Mouse (Mus musculus) lung, adult 2 months (tissue): ENCODE measurements around the gene Ccr5.

Experiments used
- CTCF ChIP-seq: fragments of 200-500 bp; IDR thresholded peaks from 2 replicates; pipeline ENCODE4 v1.5.1; 2011; ENCODE audit warnings: mild to moderate bottlenecking, low read length, control low read depth; ENCODE audit not compliant: insufficient read depth
- POLR2A ChIP-seq: fragments of 200-500 bp; IDR thresholded peaks from 2 replicates; pipeline ENCODE4 v1.6.1; 2011; ENCODE audit warnings: low read depth, mild to moderate bottlenecking, control low read depth, low read length, borderline replicate concordance; ENCODE audit errors: extremely low read depth

- TF ChIP-seq CTCF (no peak), POLR2A (no peak)
These were observed 19.6 kb upstream of the Ccr5 start, which contains the start of gene Ccr2 for GRCm38 (mm10) chr9:124101723-124102122.
